Mouse (Mus musculus): ENCODE measurements around the gene Rmdn3. TPM values are rescaled to one million over a fixed set of nuclear protein-coding genes. Genes with fewer than 3 reads are reported as not detected.

Rmdn3 gene
- total RNA-seq, 4 experiments from 2014 or later, result 3.2 to 6.7 (median 4.8) TPM

- DNase-seq (ENCODE audit: low spot score in 2 of 2), result no peak
Observed at GRCm38 (mm10) chr2:119170282-119170681, 13.4 kb upstream of the Rmdn3 start.

- no peak for DNase-seq (ENCODE audit: low spot score in 2 of 2)
Observed at GRCm38 (mm10) chr2:119167866-119168256, 11.0 kb upstream of the Rmdn3 start.

GRCm38 (mm10) chr2:119166901-119167865, 10.3 kb upstream of the Rmdn3 start, which contains the start of gene Gchfr:
Gchfr (plus strand) TSS chr2:119167773.
- peak; percentile 20 to 34 for DNase-seq (ENCODE audit: low spot score in 2 of 2)

GRCm38 (mm10) chr2:119165401-119165800, 8.6 kb upstream of the Rmdn3 start:
- no peak for DNase-seq (ENCODE audit: low spot score in 2 of 2)

- no peak for DNase-seq (ENCODE audit: low spot score in 2 of 2)
Observed at GRCm38 (mm10) chr2:119163999-119164398, 7.2 kb upstream of the Rmdn3 start.

GRCm38 (mm10) chr2:119163135-119163534, 6.3 kb upstream of the Rmdn3 start:
- no peak for DNase-seq (ENCODE audit: low spot score in 2 of 2)

- DNase-seq (ENCODE audit: low spot score in 2 of 2), result no peak
Observed at GRCm38 (mm10) chr2:119161247-119161646, 4.4 kb upstream of the Rmdn3 start.

- no peak for DNase-seq (ENCODE audit: low spot score in 2 of 2)
Observed at GRCm38 (mm10) chr2:119157836-119158235, 1.0 kb upstream of the Rmdn3 start.

- DNase-seq (ENCODE audit: low spot score in 2 of 2), result no peak
Observed at GRCm38 (mm10) chr2:119156081-119156680, 653 bp downstream of the Rmdn3 start.

- no peak for DNase-seq (ENCODE audit: low spot score in 2 of 2)
Observed at GRCm38 (mm10) chr2:119155388-119155787, 1.4 kb downstream of the Rmdn3 start.

- no peak for DNase-seq (ENCODE audit: low spot score in 2 of 2)
Observed at GRCm38 (mm10) chr2:119154683-119155082, 2.2 kb downstream of the Rmdn3 start.

- no peak for DNase-seq (ENCODE audit: low spot score in 2 of 2)
Observed at GRCm38 (mm10) chr2:119152255-119152654, 4.6 kb downstream of the Rmdn3 start.

- no peak for DNase-seq (ENCODE audit: low spot score in 2 of 2)
Observed at GRCm38 (mm10) chr2:119147775-119148174, 9.1 kb downstream of the Rmdn3 start.

- no peak for DNase-seq (ENCODE audit: low spot score in 2 of 2)
Observed at GRCm38 (mm10) chr2:119147160-119147678, 9.6 kb downstream of the Rmdn3 start.

- no peak for DNase-seq (ENCODE audit: low spot score in 2 of 2)
Observed at GRCm38 (mm10) chr2:119146435-119146834, 10.4 kb downstream of the Rmdn3 start.

GRCm38 (mm10) chr2:119145199-119145598, 11.6 kb downstream of the Rmdn3 start:
- DNase-seq (ENCODE audit: low spot score in 2 of 2), result no peak

GRCm38 (mm10) chr2:119136346-119136898, 20.4 kb downstream of the Rmdn3 start:
- DNase-seq (ENCODE audit: low spot score in 2 of 2), result no peak

GRCm38 (mm10) chr2:119113121-119113925, 43.5 kb downstream of the Rmdn3 start:
- DNase-seq (ENCODE audit: low spot score in 2 of 2), result no peak

- peak; percentile 70 to 75 for DNase-seq (ENCODE audit: low spot score in 2 of 2)
Observed at GRCm38 (mm10) chr2:119112438-119113112, 44.3 kb downstream of the Rmdn3 start, which contains the start of gene Rad51. Rad51 (plus strand) TSS chr2:119112793.

GRCm38 (mm10) chr2:119111060-119111459, 45.8 kb downstream of the Rmdn3 start:
- no peak for DNase-seq (ENCODE audit: low spot score in 2 of 2)
